Mouse (Mus musculus) bone marrow macrophage, adult 2 months (primary cell): Measurements from ENCODE around the gene Atpaf1.

ENCODE experiments used
- CTCF ChIP-seq: IDR thresholded peaks from 2 replicates; pipeline ENCODE4 v1.5.1; 2012; ENCODE audit warnings: low read depth, mild to moderate bottlenecking, low read length, moderate library complexity
- POLR2A ChIP-seq: IDR thresholded peaks from 2 replicates; pipeline ENCODE4 v1.6.1; 2012; ENCODE audit warnings: mild to moderate bottlenecking, low read depth, low read length, borderline replicate concordance

DNA sequence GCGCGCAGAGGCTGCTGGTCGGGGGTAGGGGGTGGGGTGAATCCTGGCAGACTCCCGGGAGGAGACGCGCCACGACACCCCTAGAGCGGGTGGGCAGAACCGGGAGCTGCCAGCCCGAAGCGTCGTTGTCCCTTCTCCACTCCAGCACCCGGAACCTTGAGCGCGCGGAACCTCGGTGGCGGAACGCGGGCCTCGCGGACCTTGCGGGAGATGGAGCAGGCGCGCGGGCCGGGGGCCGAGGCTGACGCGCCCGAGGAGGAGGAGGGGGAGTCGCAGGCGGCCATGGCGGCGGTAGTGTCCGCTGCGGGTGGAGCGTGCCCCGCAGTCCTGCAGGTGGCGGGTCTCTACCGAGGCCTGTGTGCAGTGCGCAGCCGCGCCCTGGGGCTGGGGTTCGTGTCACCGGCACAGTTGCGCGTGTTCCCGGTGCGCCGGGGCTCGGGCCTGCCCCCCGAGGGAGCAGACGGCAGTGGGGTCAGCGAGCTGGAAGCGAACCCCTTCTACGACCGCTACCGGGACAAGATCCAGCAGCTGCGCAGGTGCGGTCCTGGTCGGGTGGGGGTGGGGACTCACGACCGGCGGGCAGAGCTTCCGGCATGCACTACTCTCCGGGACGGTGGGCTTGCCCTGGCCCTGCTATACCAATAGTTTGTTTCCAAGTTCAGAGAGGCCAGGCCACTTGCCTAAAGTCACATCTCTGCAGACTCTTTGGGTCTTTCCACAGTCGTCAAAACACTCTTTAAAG lies at the start of gene Atpaf1:
- TF ChIP-seq POLR2A (no peak), CTCF (no peak)
